Mouse (Mus musculus): Measurements from ENCODE around the gene Calr3.

DNA sequence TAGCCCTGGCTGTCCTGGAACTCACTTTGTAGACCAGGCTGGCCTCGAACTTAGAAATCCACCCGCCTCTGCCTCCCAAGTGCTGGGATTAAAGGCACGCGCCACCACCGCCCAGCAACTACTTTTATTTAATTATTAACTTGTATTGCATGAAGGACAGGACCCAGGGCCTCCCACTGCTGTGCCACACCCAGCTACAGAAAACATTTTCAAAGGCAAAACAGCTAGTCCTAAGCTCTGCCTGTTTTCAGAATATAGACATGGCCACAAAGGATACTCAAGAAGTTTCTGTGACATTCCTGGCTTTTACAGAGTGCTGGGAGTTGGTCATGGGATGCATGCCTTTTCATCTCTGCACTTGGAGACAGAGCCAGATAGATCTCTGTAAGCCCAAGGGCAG is 67.4 kb downstream of the Calr3 start:
- TF ChIP-seq TAL1 (IDR thresholded peaks at IDR 0.05; ENCODE audit: low read length) (no peak), GATA1 (IDR thresholded peaks at IDR 0.05; ENCODE audit: low read length) (no peak)
